Mouse (Mus musculus): ENCODE measurements around the gene Zfp366. TPM values are rescaled to one million over a fixed set of nuclear protein-coding genes. Genes with fewer than 3 reads are reported as not detected.

The Zfp366 gene
- polyA plus RNA-seq, 1 experiment from 2014 or later: 1.2 TPM

DNA sequence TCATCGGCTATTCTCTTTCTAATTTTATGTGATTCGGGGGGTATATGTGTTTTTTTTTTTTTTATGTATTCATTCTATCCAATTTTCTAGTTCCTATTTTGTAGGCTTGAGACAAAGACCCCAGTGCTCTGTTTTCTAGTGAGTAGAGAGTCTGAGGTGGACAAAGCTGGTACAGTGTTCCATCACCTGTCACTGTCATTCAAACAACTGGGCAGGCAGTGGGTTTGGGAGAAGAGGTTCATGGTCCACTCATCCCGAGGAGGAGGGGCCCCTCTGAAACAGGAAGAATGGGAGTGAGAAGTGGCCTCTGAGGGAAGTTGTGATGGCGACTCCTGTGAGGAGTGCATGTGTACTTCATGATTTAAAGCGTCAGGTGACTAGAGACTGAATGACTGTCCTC, 26.2 kb downstream of the Zfp366 start:
- no peaks in the 10 kb centered on the region for H3K36me3 ChIP-seq (ENCODE audit: control insufficient read depth, insufficient read depth, low read length)
- no peak overlapping the region for H3K4me2 ChIP-seq (replicated peaks; ENCODE audit: low read depth, low read length)
- no peaks in the 10 kb centered on the region for H3K27me3 ChIP-seq (ENCODE audit: control insufficient read depth, insufficient read depth, low read length)
- no peaks in the 10 kb centered on the region for H3K9me3 ChIP-seq (ENCODE audit: control insufficient read depth, low read depth, low read length)
- no peaks in the 10 kb centered on the region for H3K4me1 ChIP-seq (ENCODE audit: control insufficient read depth, insufficient read depth, low read length)
- H3K27ac ChIP-seq (ENCODE audit: low read length): no peak overlapping the region
- 54% methylated on average over 5 of the region's 5 CpGs for WGBS
- H3K9ac ChIP-seq (replicated peaks; ENCODE audit: low read depth, low read length): no peak overlapping the region
- H3K4me3 ChIP-seq (ENCODE audit: low read depth, low read length): no peak overlapping the region
- no peak for ATAC-seq (ENCODE audit: insufficient number of reproducible peaks, insufficient read depth, low FRiP score, low read depth)

- H3K36me3 ChIP-seq (ENCODE audit: control insufficient read depth, insufficient read depth, low read length): no peaks in the 10 kb centered on the region
- no peak overlapping the region for H3K4me2 ChIP-seq (replicated peaks; ENCODE audit: low read depth, low read length)
- no peaks in the 10 kb centered on the region for H3K9me3 ChIP-seq (ENCODE audit: control insufficient read depth, low read depth, low read length)
- no peaks in the 10 kb centered on the region for H3K4me1 ChIP-seq (ENCODE audit: control insufficient read depth, insufficient read depth, low read length)
- H3K9ac ChIP-seq (replicated peaks; ENCODE audit: low read depth, low read length): no peak overlapping the region
- no peak overlapping the region for H3K27ac ChIP-seq (ENCODE audit: low read length)
- ATAC-seq (ENCODE audit: insufficient number of reproducible peaks, insufficient read depth, low FRiP score, low read depth): no peak
- no peak overlapping the region for H3K4me3 ChIP-seq (ENCODE audit: low read depth, low read length)
- WGBS: 62% methylated on average over 5 of the region's 5 CpGs
- no peaks in the 10 kb centered on the region for H3K27me3 ChIP-seq (ENCODE audit: control insufficient read depth, insufficient read depth, low read length)
Measured at GRCm38 (mm10) chr13:99212976-99213375, 28.4 kb downstream of the Zfp366 start.

- H3K27me3 ChIP-seq (ENCODE audit: control insufficient read depth, insufficient read depth, low read length): no peaks in the 10 kb centered on the region
- H3K27ac ChIP-seq (ENCODE audit: low read length): no peak overlapping the region
- H3K9me3 ChIP-seq (ENCODE audit: control insufficient read depth, low read depth, low read length): no peaks in the 10 kb centered on the region
- no peak for ATAC-seq (ENCODE audit: insufficient number of reproducible peaks, insufficient read depth, low FRiP score, low read depth)
- H3K4me1 ChIP-seq (ENCODE audit: control insufficient read depth, insufficient read depth, low read length): no peaks in the 10 kb centered on the region
- no peak overlapping the region for H3K9ac ChIP-seq (replicated peaks; ENCODE audit: low read depth, low read length)
- H3K4me3 ChIP-seq (ENCODE audit: low read depth, low read length): no peak overlapping the region
- no peaks in the 10 kb centered on the region for H3K36me3 ChIP-seq (ENCODE audit: control insufficient read depth, insufficient read depth, low read length)
- 86% methylated on average over 2 of the region's 2 CpGs for WGBS
- H3K4me2 ChIP-seq (replicated peaks; ENCODE audit: low read depth, low read length): no peak overlapping the region
Measured at GRCm38 (mm10) chr13:99216005-99216404, 31.4 kb downstream of the Zfp366 start.

DNA sequence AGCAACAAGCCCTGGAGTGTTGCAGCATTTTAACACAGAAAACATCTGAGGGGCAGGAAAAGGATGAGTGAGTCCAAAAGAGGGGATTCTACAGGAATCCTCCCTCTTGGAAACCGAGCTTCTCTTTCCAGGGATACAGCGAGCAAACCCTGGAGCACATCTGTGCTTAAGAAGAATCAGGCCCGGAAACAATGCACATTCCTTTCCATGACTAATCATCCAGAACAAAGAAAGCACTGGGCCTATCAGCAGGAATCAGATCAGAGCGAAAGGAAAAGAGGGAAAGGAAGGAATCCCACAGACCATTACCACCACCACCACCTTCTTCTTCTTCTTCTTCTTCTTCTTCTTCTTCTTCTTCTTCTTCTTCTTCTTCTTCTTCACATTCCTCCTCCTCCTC, 33.4 kb downstream of the Zfp366 start:
- Histone ChIP-seq H3K27me3 (ENCODE audit: control insufficient read depth, insufficient read depth, low read length) (no peaks in the 10 kb centered on the region), H3K27ac (ENCODE audit: low read length) (no peak overlapping the region)

DNA sequence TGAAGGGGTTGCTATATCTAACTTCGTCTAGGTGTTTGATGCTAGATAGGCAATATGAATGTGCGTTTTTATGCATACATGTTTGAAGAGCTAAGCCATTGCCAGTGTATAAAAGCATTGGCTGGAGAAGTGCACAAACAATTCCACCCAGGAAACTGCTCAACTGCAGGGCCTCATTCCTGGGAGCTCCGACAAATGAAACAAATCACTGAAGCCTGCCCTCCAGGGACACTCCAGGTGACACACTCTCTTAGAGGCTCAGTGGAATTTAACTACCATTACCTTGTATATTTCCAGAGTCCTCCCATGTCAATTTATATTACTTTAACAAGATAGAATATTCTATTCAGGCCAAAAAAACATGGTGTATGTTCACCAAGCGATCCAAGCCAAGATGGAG, 35.0 kb downstream of the Zfp366 start:
- H3K27ac ChIP-seq (ENCODE audit: low read length): no peak overlapping the region
- no peak overlapping the region for H3K4me3 ChIP-seq (ENCODE audit: low read depth, low read length)
- no peaks in the 10 kb centered on the region for H3K4me1 ChIP-seq (ENCODE audit: control insufficient read depth, insufficient read depth, low read length)
- no peak for ATAC-seq (ENCODE audit: insufficient number of reproducible peaks, insufficient read depth, low FRiP score, low read depth)
- H3K9ac ChIP-seq (replicated peaks; ENCODE audit: low read depth, low read length): no peak overlapping the region
- H3K36me3 ChIP-seq (ENCODE audit: control insufficient read depth, insufficient read depth, low read length): no peaks in the 10 kb centered on the region
- H3K27me3 ChIP-seq (ENCODE audit: control insufficient read depth, insufficient read depth, low read length): no peaks in the 10 kb centered on the region
- no peaks in the 10 kb centered on the region for H3K9me3 ChIP-seq (ENCODE audit: control insufficient read depth, low read depth, low read length)
- 90% methylated on average over 4 of the region's 4 CpGs for WGBS
- no peak overlapping the region for H3K4me2 ChIP-seq (replicated peaks; ENCODE audit: low read depth, low read length)

More for the DNA sequence above, 33.4 kb downstream of the Zfp366 start:
- Histone ChIP-seq H3K4me2 (replicated peaks; ENCODE audit: low read depth, low read length) (no peak overlapping the region), H3K9me3 (ENCODE audit: control insufficient read depth, low read depth, low read length) (no peaks in the 10 kb centered on the region), H3K9ac (replicated peaks; ENCODE audit: low read depth, low read length) (no peak overlapping the region), H3K4me3 (ENCODE audit: low read depth, low read length) (no peak overlapping the region), H3K36me3 (ENCODE audit: control insufficient read depth, insufficient read depth, low read length) (no peaks in the 10 kb centered on the region), H3K4me1 (ENCODE audit: control insufficient read depth, insufficient read depth, low read length) (no peaks in the 10 kb centered on the region)
- 43% methylated on average over 4 of the region's 4 CpGs for WGBS
- no peak for ATAC-seq (ENCODE audit: insufficient number of reproducible peaks, insufficient read depth, low FRiP score, low read depth)

DNA sequence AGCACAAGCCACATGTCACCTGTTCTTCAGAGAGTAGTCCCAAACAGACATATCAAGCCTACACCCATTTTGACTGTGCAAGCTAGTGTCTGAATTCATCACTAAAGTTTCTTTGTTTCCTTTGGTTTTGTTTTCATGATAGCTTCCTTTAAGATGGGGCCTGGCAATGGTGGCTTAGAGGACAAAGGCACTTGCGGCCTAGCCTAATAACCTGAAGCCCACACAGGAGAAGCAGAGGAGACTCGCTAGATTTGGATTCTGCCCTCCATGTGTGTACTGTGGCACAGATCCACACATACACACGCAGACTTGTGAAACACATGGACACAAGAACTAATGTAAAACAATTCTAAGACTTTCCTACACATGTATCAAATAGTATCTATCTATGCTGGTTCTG, 37.4 kb downstream of the Zfp366 start:
- no peak overlapping the region for H3K9ac ChIP-seq (replicated peaks; ENCODE audit: low read depth, low read length)
- H3K27ac ChIP-seq (ENCODE audit: low read length): no peak overlapping the region
- H3K4me3 ChIP-seq (ENCODE audit: low read depth, low read length): no peak overlapping the region
- WGBS: 95% methylated on average over 3 of the region's 3 CpGs
- H3K4me2 ChIP-seq (replicated peaks; ENCODE audit: low read depth, low read length): no peak overlapping the region
- no peaks in the 10 kb centered on the region for H3K36me3 ChIP-seq (ENCODE audit: control insufficient read depth, insufficient read depth, low read length)
- H3K4me1 ChIP-seq (ENCODE audit: control insufficient read depth, insufficient read depth, low read length): no peaks in the 10 kb centered on the region
- H3K27me3 ChIP-seq (ENCODE audit: control insufficient read depth, insufficient read depth, low read length): no peaks in the 10 kb centered on the region
- ATAC-seq (ENCODE audit: insufficient number of reproducible peaks, insufficient read depth, low FRiP score, low read depth): no peak
- H3K9me3 ChIP-seq (ENCODE audit: control insufficient read depth, low read depth, low read length): no peaks in the 10 kb centered on the region

DNA sequence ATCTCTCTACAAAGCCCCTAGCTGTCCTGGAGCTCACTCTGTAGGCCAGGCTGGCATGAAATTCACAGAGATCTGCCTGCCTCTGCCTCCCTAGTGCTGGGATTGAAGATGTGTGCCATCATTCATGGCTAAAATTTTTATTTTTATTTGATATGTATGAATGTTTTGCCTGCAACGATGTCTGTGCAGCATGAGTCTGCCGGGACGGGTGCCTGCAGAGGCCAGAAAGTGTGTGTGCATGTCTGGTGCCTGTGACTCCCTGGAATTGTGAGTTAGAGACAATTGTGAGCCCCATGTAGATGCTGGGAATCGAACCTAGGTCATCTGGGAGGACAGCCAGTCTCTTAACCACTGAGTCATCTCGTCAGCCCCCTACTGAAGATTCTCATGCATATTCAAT, 37.9 kb downstream of the Zfp366 start:
- Histone ChIP-seq H3K9ac (replicated peaks; ENCODE audit: low read depth, low read length) (no peak overlapping the region), H3K27me3 (ENCODE audit: control insufficient read depth, insufficient read depth, low read length) (no peaks in the 10 kb centered on the region), H3K36me3 (ENCODE audit: control insufficient read depth, insufficient read depth, low read length) (no peaks in the 10 kb centered on the region), H3K4me2 (replicated peaks; ENCODE audit: low read depth, low read length) (no peak overlapping the region), H3K9me3 (ENCODE audit: control insufficient read depth, low read depth, low read length) (no peaks in the 10 kb centered on the region), H3K4me3 (ENCODE audit: low read depth, low read length) (no peak overlapping the region), H3K27ac (ENCODE audit: low read length) (no peak overlapping the region), H3K4me1 (ENCODE audit: control insufficient read depth, insufficient read depth, low read length) (no peaks in the 10 kb centered on the region)
- 89% methylated on average over 5 of the region's 5 CpGs for WGBS
- ATAC-seq (ENCODE audit: insufficient number of reproducible peaks, insufficient read depth, low FRiP score, low read depth): no peak

DNA sequence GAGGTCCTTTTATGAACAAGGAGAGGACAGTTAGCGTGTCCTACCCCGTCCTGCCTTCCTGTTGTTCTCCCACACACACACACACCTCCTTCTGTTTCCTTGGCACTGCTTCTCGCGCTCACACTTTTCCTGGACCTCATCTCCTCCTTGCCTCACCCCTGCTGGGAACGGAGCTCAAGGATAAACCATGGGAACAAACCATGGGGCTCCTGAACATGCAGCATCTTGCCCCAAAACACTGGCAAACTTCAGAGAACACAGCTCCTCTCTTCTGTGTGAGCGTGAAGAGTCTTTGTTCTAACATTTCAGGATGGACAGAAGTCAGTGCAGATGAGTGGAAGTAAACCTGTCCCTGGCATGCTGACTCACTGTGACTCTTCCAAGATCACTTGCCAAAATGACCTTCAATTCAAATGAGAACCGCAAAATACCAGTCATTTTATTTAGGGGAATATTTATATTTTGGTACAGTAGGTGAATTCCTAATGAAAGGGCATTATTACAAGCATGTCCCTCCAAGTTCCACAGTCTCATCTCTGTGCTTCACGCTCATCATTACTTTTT, 38.8 kb downstream of the Zfp366 start:
- Histone ChIP-seq H3K9ac (replicated peaks; ENCODE audit: low read depth, low read length) (no peak overlapping the region), H3K9me3 (ENCODE audit: control insufficient read depth, low read depth, low read length) (no peaks in the 10 kb centered on the region), H3K4me3 (ENCODE audit: low read depth, low read length) (no peak overlapping the region), H3K27me3 (ENCODE audit: control insufficient read depth, insufficient read depth, low read length) (no peaks in the 10 kb centered on the region), H3K36me3 (ENCODE audit: control insufficient read depth, insufficient read depth, low read length) (no peaks in the 10 kb centered on the region), H3K4me2 (replicated peaks; ENCODE audit: low read depth, low read length) (no peak overlapping the region), H3K4me1 (ENCODE audit: control insufficient read depth, insufficient read depth, low read length) (no peaks in the 10 kb centered on the region), H3K27ac (ENCODE audit: low read length) (no peak overlapping the region)
- no peak for ATAC-seq (ENCODE audit: insufficient number of reproducible peaks, insufficient read depth, low FRiP score, low read depth)
- 85% methylated on average over 8 of the region's 8 CpGs for WGBS

- no peaks in the 10 kb centered on the region for H3K4me1 ChIP-seq (ENCODE audit: control insufficient read depth, insufficient read depth, low read length)
- no peak overlapping the region for H3K9ac ChIP-seq (replicated peaks; ENCODE audit: low read depth, low read length)
- H3K4me3 ChIP-seq (ENCODE audit: low read depth, low read length): no peak overlapping the region
- ATAC-seq (ENCODE audit: insufficient number of reproducible peaks, insufficient read depth, low FRiP score, low read depth): no peak
- no peak overlapping the region for H3K4me2 ChIP-seq (replicated peaks; ENCODE audit: low read depth, low read length)
- H3K9me3 ChIP-seq (ENCODE audit: control insufficient read depth, low read depth, low read length): no peaks in the 10 kb centered on the region
- no peaks in the 10 kb centered on the region for H3K36me3 ChIP-seq (ENCODE audit: control insufficient read depth, insufficient read depth, low read length)
- no peaks in the 10 kb centered on the region for H3K27me3 ChIP-seq (ENCODE audit: control insufficient read depth, insufficient read depth, low read length)
- H3K27ac ChIP-seq (ENCODE audit: low read length): no peak overlapping the region
- 89% methylated on average over 8 of the region's 8 CpGs for WGBS
Measured at GRCm38 (mm10) chr13:99223917-99224316, 39.3 kb downstream of the Zfp366 start.
